Comparison of ENCODE assay signal across 8 mouse cellular contexts in genomic region chr14:40917632-40918031, GRCm38 (mm10). TPM values are rescaled to one million over a fixed set of nuclear protein-coding genes. Genes with fewer than 3 reads are reported as not detected.
A peak's percentile ranks its signal among the peaks of the same experiment; 100 is the strongest.
DNase-seq lines count a peak whose midpoint lies in the region; ATAC-seq and TF ChIP-seq lines count a peak whose summit lies in the region.

No protein-coding gene starts in this region.

- H3K4me2 ChIP-seq in kidney, embryonic 15.5 days = no peak overlapping the region

- 0% methylated on average over 1 of the region's 1 CpGs for WGBS in embryonic facial prominence, embryonic 10.5 days
- 0% methylated on average over 1 of the region's 1 CpGs for WGBS in heart, adult 2 months
- WGBS in kidney, embryonic 15.5 days = 0% methylated on average over 1 of the region's 1 CpGs

- no peak overlapping the region for H3K27ac ChIP-seq in embryonic facial prominence, embryonic 10.5 days (replicated peaks)
- no peak overlapping the region for H3K27ac ChIP-seq in heart, adult 2 months
- 0 out of 2 replicates have a peak overlapping the region, but pooled peaks have one; percentile 64 for H3K27ac ChIP-seq in kidney, embryonic 15.5 days

- H3K4me1 ChIP-seq in embryonic facial prominence, embryonic 10.5 days = peaks cover 14% of the 10 kb centered on the region
- H3K4me1 ChIP-seq in heart, adult 2 months (ENCODE audit: control insufficient read depth, insufficient read depth, low read length) = peaks cover 6% of the 10 kb centered on the region
- H3K4me1 ChIP-seq in kidney, embryonic 15.5 days = peaks cover 39% of the 10 kb centered on the region

- peak; percentile 12 for ATAC-seq in kidney, embryonic 15.5 days (replicated peaks; ENCODE audit: low FRiP score)

- H3K36me3 ChIP-seq in embryonic facial prominence, embryonic 10.5 days (replicated peaks) = peaks cover 65% of the 10 kb centered on the region
- no peaks in the 10 kb centered on the region for H3K36me3 ChIP-seq in heart, adult 2 months (ENCODE audit: control insufficient read depth, insufficient read depth, low read length)
- peaks cover 48% of the 10 kb centered on the region for H3K36me3 ChIP-seq in kidney, embryonic 15.5 days

- DNase-seq in 3T3-L1 (ENCODE audit: low read depth, low spot score) (peak; percentile 83), liver (peak; percentile 89)
- peak; percentile 93 for DNase-seq in adrenal gland, postnatal 14 days
- DNase-seq in embryonic facial prominence, embryonic 10.5 days (ENCODE audit: low spot score) = peak; percentile 87
- peak; percentile 85 to 94 for DNase-seq in heart, adult 2 months
- peak; percentile 59 to 82 for DNase-seq in monocyte, adult 2 months (ENCODE audit: low read depth in 1 of 2, low spot score in 2 of 2)
- DNase-seq in spleen, postnatal 14 days (ENCODE audit: low spot score in 2 of 2) = peak; percentile 76 to 90

- intact Hi-C loops in heart, adult 2 months (cut with DNase I) = loop anchor here (1.0 to 2.0 kb wide), 2 partner anchors 58 to 117 kb away; no protein-coding TSS in a partner anchor

- peak; percentile 93 for TF ChIP-seq CTCF in heart, adult 2 months (IDR thresholded peaks at IDR 0.05)

- H3K79me2 ChIP-seq in heart, adult 2 months (replicated peaks; ENCODE audit: control insufficient read depth, insufficient read depth, low read length) = no peaks in the 10 kb centered on the region

- no peaks in the 10 kb centered on the region for H3K9me3 ChIP-seq in embryonic facial prominence, embryonic 10.5 days
- H3K9me3 ChIP-seq in kidney, embryonic 15.5 days (replicated peaks) = no peaks in the 10 kb centered on the region

- no peaks in the 10 kb centered on the region for H3K27me3 ChIP-seq in embryonic facial prominence, embryonic 10.5 days (replicated peaks; ENCODE audit: low read depth, poor library complexity, severe bottlenecking)
- H3K27me3 ChIP-seq in heart, adult 2 months (ENCODE audit: control insufficient read depth, insufficient read depth, low read length) = no peaks in the 10 kb centered on the region
- H3K27me3 ChIP-seq in kidney, embryonic 15.5 days = no peaks in the 10 kb centered on the region

- no peak overlapping the region for H3K4me3 ChIP-seq in embryonic facial prominence, embryonic 10.5 days
- H3K4me3 ChIP-seq in heart, adult 2 months = no peak overlapping the region
- no peak overlapping the region for H3K4me3 ChIP-seq in kidney, embryonic 15.5 days (replicated peaks)

- TF ChIP-seq POLR2A in heart, adult 2 months (IDR thresholded peaks at IDR 0.05; ENCODE audit: insufficient read depth, low read depth, low read length) = no peak

- peak; percentile 86 for TF ChIP-seq EP300 in heart, adult 2 months (IDR thresholded peaks at IDR 0.05; ENCODE audit: insufficient read depth, low read depth, low read length)

- no peak overlapping the region for H3K9ac ChIP-seq in heart, adult 2 months (ENCODE audit: low read depth, low read length)
- no peak overlapping the region for H3K9ac ChIP-seq in kidney, embryonic 15.5 days

RNA-seq across cellular contexts. Expression of gene Sh2d4b, which starts 24.6 kb away (rescaled TPM):
- 1.4 and 3.0 TPM in 2 replicates for total RNA-seq in adrenal gland, postnatal 14 days (2021)
- 0.40 and 0.57 TPM in 2 replicates for polyA plus RNA-seq in embryonic facial prominence, embryonic 10.5 days (2016; fragmentation: Nextera tagmentation; extraction: Ambion mirVana)
- 1 to 10 TPM in 1 of 2 experiments, under 1 TPM in 1; 0.84 to 1.1 TPM for total RNA-seq in heart, adult 2 months (2021)
- polyA plus RNA-seq in heart, adult 2 months (2012; rRNA removed) = 0.14 and 0.18 TPM in 2 replicates
- polyA plus RNA-seq in kidney, embryonic 15.5 days (2015; fragmentation: Nextera tagmentation; extraction: Ambion mirVana) = 0.85 and 0.92 TPM in 2 replicates

RNA-seq across cellular contexts. Expression of gene Tspan14, which starts 49.0 kb away (rescaled TPM):
- 43.8 and 47.6 TPM in 2 replicates for total RNA-seq in adrenal gland, postnatal 14 days (2021)
- polyA plus RNA-seq in embryonic facial prominence, embryonic 10.5 days (2016; fragmentation: Nextera tagmentation; extraction: Ambion mirVana) = 88.1 and 92.5 TPM in 2 replicates
- 10 to 100 TPM; 11.8 to 18.6 TPM for total RNA-seq in heart, adult 2 months (2021)
- polyA plus RNA-seq in heart, adult 2 months (2012; rRNA removed) = 25.7 and 26.4 TPM in 2 replicates
- 109 and 112 TPM in 2 replicates for polyA plus RNA-seq in kidney, embryonic 15.5 days (2015; fragmentation: Nextera tagmentation; extraction: Ambion mirVana)
